Mouse (Mus musculus): ENCODE data around the gene Spryd4.

- TF ChIP-seq CTCF (IDR thresholded peaks at IDR 0.05; ENCODE audit: insufficient read depth, low read depth, low read length) (no peak), POLR2A (IDR thresholded peaks at IDR 0.05; ENCODE audit: insufficient read depth, low read depth, low read length) (no peak)
These were observed 16.4 kb upstream of the Spryd4 start for GRCm38 (mm10) chr10:128228009-128228408.
